Mouse (Mus musculus) embryo, embryonic 11.5 days (tissue): ENCODE results near the gene Tsc2.

Experiments used
- DNase-seq: peaks from one replicate; pipeline ENCODE4 v3.0.0-alpha.2; 2012; ENCODE audit warnings: low read depth, low spot score

The Tsc2 gene

GRCm38 (mm10) chr17:24569837-24570236, 62.6 kb downstream of the Tsc2 start:
- DNase-seq = no peak

- no peak for DNase-seq
These were observed 65.2 kb downstream of the Tsc2 start for GRCm38 (mm10) chr17:24567034-24567779.

- no peak for DNase-seq
These were observed 66.6 kb downstream of the Tsc2 start for GRCm38 (mm10) chr17:24565792-24566191.

- DNase-seq = no peak
These were observed 67.3 kb downstream of the Tsc2 start for GRCm38 (mm10) chr17:24565092-24565491.

GRCm38 (mm10) chr17:24564422-24564821, 68.0 kb downstream of the Tsc2 start:
- DNase-seq = no peak

- DNase-seq = no peak
These were observed 68.8 kb downstream of the Tsc2 start for GRCm38 (mm10) chr17:24563638-24564037.

GRCm38 (mm10) chr17:24561592-24561991, 70.8 kb downstream of the Tsc2 start:
- no peak for DNase-seq

GRCm38 (mm10) chr17:24560301-24561028, 72.0 kb downstream of the Tsc2 start:
- no peak for DNase-seq

- DNase-seq = no peak
These were observed 73.3 kb downstream of the Tsc2 start for GRCm38 (mm10) chr17:24559146-24559545.

GRCm38 (mm10) chr17:24558600-24559099, 73.8 kb downstream of the Tsc2 start:
- no peak for DNase-seq

- no peak for DNase-seq
These were observed 75.3 kb downstream of the Tsc2 start for GRCm38 (mm10) chr17:24557091-24557490.

GRCm38 (mm10) chr17:24551050-24551444, 81.4 kb downstream of the Tsc2 start:
- no peak for DNase-seq

GRCm38 (mm10) chr17:24550416-24551049, 81.9 kb downstream of the Tsc2 start:
- no peak for DNase-seq

GRCm38 (mm10) chr17:24549618-24550415, 82.6 kb downstream of the Tsc2 start, which contains the start of gene Pkd1:
Pkd1 (plus strand) TSS chr17:24549834.
- DNase-seq = peak; percentile 100

GRCm38 (mm10) chr17:24548921-24549617, 83.4 kb downstream of the Tsc2 start:
- DNase-seq = no peak

- no peak for DNase-seq
These were observed 84.0 kb downstream of the Tsc2 start for GRCm38 (mm10) chr17:24548435-24548834.

GRCm38 (mm10) chr17:24546234-24546633, 86.2 kb downstream of the Tsc2 start:
- no peak for DNase-seq
